Mouse (Mus musculus): Measurements from ENCODE around the gene Far2.

Gene Far2

GRCm38 (mm10) chr6:148046881-148047649 lies at the start of gene Far2:
Far2 (plus strand) TSS chr6:148047259.
- DNase-seq = peak; percentile 17

GRCm38 (mm10) chr6:148000483-148000882 lies 46.6 kb upstream of the Far2 start:
- DNase-seq = no peak

GRCm38 (mm10) chr6:148001071-148001470 lies 46.0 kb upstream of the Far2 start:
- DNase-seq = peak; percentile 3

- DNase-seq = no peak
Measured at GRCm38 (mm10) chr6:148006118-148006837, 40.8 kb upstream of the Far2 start.

GRCm38 (mm10) chr6:148040759-148041158 lies 6.3 kb upstream of the Far2 start:
- DNase-seq = no peak

- DNase-seq = no peak
Measured at GRCm38 (mm10) chr6:148047650-148047988, 560 bp downstream of the Far2 start.

GRCm38 (mm10) chr6:148063131-148063530 lies 16.1 kb downstream of the Far2 start:
- DNase-seq = no peak

GRCm38 (mm10) chr6:148066267-148066666 lies 19.2 kb downstream of the Far2 start:
- no peak for DNase-seq

- DNase-seq = no peak
Measured at GRCm38 (mm10) chr6:148068786-148069185, 21.7 kb downstream of the Far2 start.

GRCm38 (mm10) chr6:148073599-148073998 lies 26.5 kb downstream of the Far2 start:
- no peak for DNase-seq

GRCm38 (mm10) chr6:148074211-148074864 lies 27.3 kb downstream of the Far2 start:
- no peak for DNase-seq

- DNase-seq = no peak
Measured at GRCm38 (mm10) chr6:148083864-148084263, 36.8 kb downstream of the Far2 start.

GRCm38 (mm10) chr6:148084403-148084802 lies 37.3 kb downstream of the Far2 start:
- DNase-seq = no peak

GRCm38 (mm10) chr6:148097039-148097438 lies 50.0 kb downstream of the Far2 start:
- DNase-seq = no peak

GRCm38 (mm10) chr6:148101977-148102376 lies 54.9 kb downstream of the Far2 start:
- DNase-seq = no peak

GRCm38 (mm10) chr6:148102434-148102833 lies 55.4 kb downstream of the Far2 start:
- no peak for DNase-seq

GRCm38 (mm10) chr6:148104212-148104611 lies 57.2 kb downstream of the Far2 start:
- peak; percentile 28 for DNase-seq

- no peak for DNase-seq
Measured at GRCm38 (mm10) chr6:148105722-148106268, 58.7 kb downstream of the Far2 start.

GRCm38 (mm10) chr6:148108741-148109472 lies 61.8 kb downstream of the Far2 start:
- DNase-seq = no peak

GRCm38 (mm10) chr6:148110996-148111633 lies 64.1 kb downstream of the Far2 start:
- no peak for DNase-seq

GRCm38 (mm10) chr6:148116371-148116770 lies 69.3 kb downstream of the Far2 start:
- DNase-seq = no peak

- peak; percentile 19 for DNase-seq
Measured at GRCm38 (mm10) chr6:148116907-148117306, 69.8 kb downstream of the Far2 start.

All from kidney, postnatal 14 days (tissue).